Mouse (Mus musculus): ENCODE results near the gene Acoxl.

- no peak for TF ChIP-seq POLR2A (IDR thresholded peaks at IDR 0.05; ENCODE audit: extremely low read depth, insufficient read depth, low read length)
- TF ChIP-seq CTCF (IDR thresholded peaks at IDR 0.05; ENCODE audit: extremely low read depth, insufficient read depth, low read length) = 0 out of 2 replicates have a peak, but pooled peaks have one; percentile 21
Measured at GRCm38 (mm10) chr2:127845346-127845982, 6.8 kb downstream of the Acoxl start.

Data from cortical plate, adult 2 months (tissue).